Mouse (Mus musculus): ENCODE measurements around the gene Ano7. TPM values are rescaled to one million over a fixed set of nuclear protein-coding genes. Genes with fewer than 3 reads are reported as not detected.

Gene Ano7
- polyA plus RNA-seq, 1 experiment from 2014 or later = 0.60 TPM

DNA sequence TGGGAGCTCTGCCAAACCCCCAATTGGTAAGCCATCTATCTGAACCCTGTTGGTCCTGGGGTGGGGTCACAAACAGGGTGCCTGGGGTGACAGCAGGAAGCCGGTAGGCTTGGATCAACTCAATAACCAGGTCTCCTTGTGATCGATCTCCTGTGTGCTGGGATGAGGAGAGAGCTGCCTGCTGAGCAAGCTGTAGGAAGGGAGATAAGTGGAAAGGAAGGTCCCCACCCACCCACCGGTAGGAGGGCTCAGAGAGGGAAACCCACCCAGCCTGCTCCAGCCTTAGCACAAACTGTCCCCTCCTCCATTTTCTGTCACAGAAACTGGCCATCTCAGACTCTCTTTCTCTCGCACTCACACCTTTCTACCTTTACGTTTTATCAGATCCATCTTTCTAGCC lies 3.6 kb downstream of the Ano7 start:
- H3K4me2 ChIP-seq = no peak overlapping the region
- 40% methylated on average over 5 of the region's 5 CpGs for WGBS
- H3K27ac ChIP-seq (replicated peaks) = no peak overlapping the region
- peaks cover 10% of the 10 kb centered on the region; the same call in 1 of the 2 replicates for H3K27me3 ChIP-seq (replicated peaks)
- H3K9ac ChIP-seq = no peak overlapping the region
- H3K9me3 ChIP-seq = 0 out of 2 replicates have a peak, but pooled peaks cover 1% of the 10 kb centered on the region
- no peak for ATAC-seq (ENCODE audit: extremely low read depth, insufficient number of reproducible peaks, low FRiP score, low TSS enrichment)
- no peak overlapping the region for H3K4me3 ChIP-seq
- no peaks in the 10 kb centered on the region for H3K4me1 ChIP-seq
- no peaks in the 10 kb centered on the region for H3K36me3 ChIP-seq

DNA sequence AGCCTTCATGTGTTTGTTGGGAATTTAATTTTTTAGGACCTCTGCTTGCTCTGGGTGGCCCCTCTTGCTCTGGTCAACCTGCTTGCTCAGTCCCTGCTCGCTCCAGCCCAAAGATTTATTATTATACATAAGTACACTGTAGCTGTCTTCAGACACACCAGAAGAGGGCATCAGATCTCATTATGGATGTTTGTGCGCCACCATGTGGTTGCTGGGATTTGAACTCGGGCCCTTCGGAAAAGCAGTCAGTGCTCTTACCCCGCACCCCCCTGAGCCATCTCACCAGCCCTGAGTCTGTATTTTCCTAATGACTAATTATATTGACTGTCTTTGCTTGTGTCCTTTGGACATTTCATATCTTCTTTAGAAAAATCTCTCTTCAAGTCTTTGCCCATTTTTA lies 5.4 kb downstream of the Ano7 start:
- Histone ChIP-seq H3K4me3 (no peak overlapping the region), H3K4me1 (no peaks in the 10 kb centered on the region), H3K4me2 (no peak overlapping the region), H3K27ac (replicated peaks) (no peak overlapping the region), H3K9ac (no peak overlapping the region), H3K27me3 (replicated peaks) (peaks cover 10% of the 10 kb centered on the region; the same call in 1 of the 2 replicates), H3K9me3 (0 out of 2 replicates have a peak, but pooled peaks cover 5% of the 10 kb centered on the region), H3K36me3 (no peaks in the 10 kb centered on the region)
- ATAC-seq (ENCODE audit: extremely low read depth, insufficient number of reproducible peaks, low FRiP score, low TSS enrichment) = no peak
- WGBS = 68% methylated on average over 5 of the region's 5 CpGs

DNA sequence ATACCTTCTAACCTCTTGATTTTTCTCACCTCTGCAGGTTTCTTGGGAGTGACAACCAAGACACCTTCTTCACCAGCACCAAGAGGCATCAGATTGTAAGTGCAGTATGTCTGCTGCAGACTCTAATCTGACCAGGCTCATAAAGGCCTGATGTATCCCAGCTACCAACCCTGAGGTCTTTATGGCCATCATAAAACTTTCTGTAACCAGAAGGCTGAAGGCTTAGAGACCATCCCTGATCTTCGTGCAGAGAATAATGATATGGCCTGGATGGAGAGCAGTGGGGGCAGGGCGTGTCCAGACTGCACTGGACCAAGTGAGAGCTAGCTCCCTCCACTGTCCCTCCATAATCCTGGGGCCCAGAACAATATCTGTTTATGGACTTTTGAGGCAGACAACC lies 13.5 kb downstream of the Ano7 start:
- 0 out of 2 replicates have a peak, but pooled peaks cover 5% of the 10 kb centered on the region for H3K9me3 ChIP-seq
- no peaks in the 10 kb centered on the region for H3K36me3 ChIP-seq
- 73% methylated on average over 2 of the region's 2 CpGs for WGBS
- H3K27ac ChIP-seq (replicated peaks) = no peak overlapping the region
- no peak overlapping the region for H3K4me3 ChIP-seq
- H3K4me1 ChIP-seq = no peaks in the 10 kb centered on the region
- no peak for ATAC-seq (ENCODE audit: extremely low read depth, insufficient number of reproducible peaks, low FRiP score, low TSS enrichment)
- no peak overlapping the region for H3K4me2 ChIP-seq
- no peaks in the 10 kb centered on the region for H3K27me3 ChIP-seq (replicated peaks)
- H3K9ac ChIP-seq = no peak overlapping the region

DNA sequence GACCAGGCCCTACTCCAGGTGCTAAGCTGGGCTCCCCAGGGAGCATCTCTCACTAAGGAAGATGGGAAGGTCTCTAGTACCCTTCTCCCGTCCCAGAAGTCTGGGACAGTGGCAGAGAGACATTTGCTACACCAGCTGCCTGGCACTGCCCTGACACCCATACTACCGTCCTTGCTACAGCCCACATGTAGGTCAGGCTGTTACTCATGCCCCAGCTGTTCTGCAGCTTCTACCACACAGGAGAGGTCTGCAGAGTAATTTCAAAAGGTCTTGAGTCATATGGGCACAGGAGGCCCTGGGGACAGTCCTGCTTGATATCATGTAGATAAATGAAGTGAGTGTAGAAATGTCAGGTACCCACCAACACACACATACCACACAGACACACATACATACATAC lies 15.2 kb downstream of the Ano7 start:
- Histone ChIP-seq H3K4me3 (no peak overlapping the region), H3K27ac (replicated peaks) (no peak overlapping the region), H3K36me3 (no peaks in the 10 kb centered on the region), H3K9me3 (no peaks in the 10 kb centered on the region), H3K9ac (no peak overlapping the region), H3K4me1 (no peaks in the 10 kb centered on the region), H3K27me3 (replicated peaks) (no peaks in the 10 kb centered on the region), H3K4me2 (no peak overlapping the region)
- ATAC-seq (ENCODE audit: extremely low read depth, insufficient number of reproducible peaks, low FRiP score, low TSS enrichment) = no peak
- 67% methylated on average over 2 of the region's 2 CpGs for WGBS

DNA sequence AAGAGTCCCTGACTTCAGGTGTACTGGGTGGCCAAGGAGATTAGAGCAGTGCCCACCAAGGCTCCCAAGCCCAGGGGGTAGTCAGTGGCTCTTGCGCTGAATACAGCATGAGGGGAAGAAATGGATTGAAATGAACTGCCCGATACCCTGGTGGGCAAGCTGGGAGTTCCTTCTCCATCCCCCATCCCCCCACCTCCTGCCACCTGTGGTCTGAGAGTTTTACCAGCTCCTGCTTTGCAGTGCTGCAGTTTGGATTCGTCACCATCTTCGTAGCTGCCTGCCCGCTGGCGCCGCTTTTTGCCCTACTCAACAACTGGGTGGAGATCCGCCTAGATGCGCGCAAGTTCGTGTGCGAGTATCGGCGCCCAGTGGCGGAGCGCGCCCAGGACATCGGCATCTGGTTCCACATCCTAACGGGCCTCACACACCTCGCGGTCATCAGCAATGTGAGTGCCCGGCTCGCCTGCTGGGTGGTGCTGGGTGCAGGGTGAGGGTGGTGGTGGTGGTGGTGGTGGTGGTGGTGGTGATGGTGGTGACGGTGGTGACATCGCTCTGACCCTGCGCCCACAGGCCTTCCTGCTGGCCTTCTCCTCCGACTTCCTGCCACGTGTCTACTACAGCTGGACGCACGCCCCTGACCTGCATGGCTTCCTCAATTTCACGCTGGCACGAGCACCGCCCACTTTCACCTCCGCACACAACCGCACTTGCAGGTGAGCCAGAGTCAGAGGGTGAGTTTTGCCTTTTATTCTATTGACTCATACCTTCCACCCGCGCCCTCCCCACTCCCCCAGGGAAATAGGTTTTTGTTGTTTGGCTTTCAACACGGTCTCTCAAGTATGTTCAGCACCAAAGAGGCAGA lies 27.7 kb downstream of the Ano7 start:
- H3K27me3 ChIP-seq (replicated peaks) = peaks cover 7% of the 10 kb centered on the region; the same call in 1 of the 2 replicates
- peak overlapping the region; percentile 73 for H3K4me2 ChIP-seq
- H3K4me3 ChIP-seq = peak overlapping the region; percentile 45
- peaks cover 5% of the 10 kb centered on the region; the same call in 1 of the 2 replicates for H3K4me1 ChIP-seq
- peaks cover 14% of the 10 kb centered on the region for H3K36me3 ChIP-seq
- H3K9me3 ChIP-seq = no peaks in the 10 kb centered on the region
- ATAC-seq (ENCODE audit: extremely low read depth, insufficient number of reproducible peaks, low FRiP score, low TSS enrichment) = no peak
- H3K9ac ChIP-seq = peak overlapping the region; percentile 60
- 14% methylated on average over 38 of the region's 38 CpGs for whole genome bisulfite sequencing
- H3K27ac ChIP-seq (replicated peaks) = no peak overlapping the region

DNA sequence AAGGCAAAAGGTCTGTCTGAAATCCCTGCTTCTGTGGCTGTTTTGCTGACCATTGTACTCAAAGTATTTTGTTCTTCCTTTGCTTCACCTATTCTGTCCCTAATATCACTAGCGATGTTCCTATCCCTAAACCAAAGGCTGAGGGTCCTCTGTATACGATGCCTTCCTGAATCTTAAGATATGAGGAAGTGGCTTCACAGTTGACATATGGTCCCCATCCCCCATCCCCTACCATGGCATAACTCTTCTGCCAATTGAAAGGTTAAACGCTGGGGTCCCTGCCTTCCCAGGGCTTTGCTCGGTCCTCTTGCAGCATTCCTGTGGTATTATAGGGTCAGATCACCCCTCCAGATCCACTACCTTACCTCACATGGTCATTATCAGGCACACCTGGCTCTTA lies 29.7 kb downstream of the Ano7 start:
- WGBS = 82% methylated on average over 4 of the region's 4 CpGs
- ATAC-seq (ENCODE audit: extremely low read depth, insufficient number of reproducible peaks, low FRiP score, low TSS enrichment) = no peak

DNA sequence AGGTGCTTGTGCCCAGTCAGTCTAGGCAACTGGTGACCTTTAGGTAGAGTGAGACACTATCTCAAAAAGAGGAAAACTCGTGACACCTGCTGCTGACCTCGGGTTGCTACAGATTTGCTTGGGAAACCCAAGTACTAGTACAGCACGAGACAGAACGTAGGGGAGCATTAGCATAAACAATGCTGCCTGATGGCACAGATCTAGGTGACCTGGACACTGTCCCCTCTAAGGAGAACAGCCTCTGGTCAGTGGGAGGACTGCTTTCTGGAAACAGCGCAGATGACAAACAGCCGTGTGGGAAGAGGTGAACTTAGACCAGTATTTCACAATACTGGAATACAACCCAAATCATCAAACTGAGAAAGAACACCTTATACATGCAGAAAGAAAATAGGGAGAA lies 58.4 kb downstream of the Ano7 start:
- ATAC-seq (ENCODE audit: extremely low read depth, insufficient number of reproducible peaks, low FRiP score, low TSS enrichment) = no peak
- WGBS = 83% methylated on average over 6 of the region's 6 CpGs

More for the DNA sequence above, 29.7 kb downstream of the Ano7 start:
- H3K9ac ChIP-seq = no peak overlapping the region
- peaks cover 5% of the 10 kb centered on the region; the same call in 1 of the 2 replicates for H3K4me1 ChIP-seq
- no peak overlapping the region for H3K4me3 ChIP-seq
- peaks cover 34% of the 10 kb centered on the region for H3K36me3 ChIP-seq
- H3K27ac ChIP-seq (replicated peaks) = no peak overlapping the region
- H3K9me3 ChIP-seq = no peaks in the 10 kb centered on the region
- peaks cover 7% of the 10 kb centered on the region; the same call in 1 of the 2 replicates for H3K27me3 ChIP-seq (replicated peaks)
- no peak overlapping the region for H3K4me2 ChIP-seq

DNA sequence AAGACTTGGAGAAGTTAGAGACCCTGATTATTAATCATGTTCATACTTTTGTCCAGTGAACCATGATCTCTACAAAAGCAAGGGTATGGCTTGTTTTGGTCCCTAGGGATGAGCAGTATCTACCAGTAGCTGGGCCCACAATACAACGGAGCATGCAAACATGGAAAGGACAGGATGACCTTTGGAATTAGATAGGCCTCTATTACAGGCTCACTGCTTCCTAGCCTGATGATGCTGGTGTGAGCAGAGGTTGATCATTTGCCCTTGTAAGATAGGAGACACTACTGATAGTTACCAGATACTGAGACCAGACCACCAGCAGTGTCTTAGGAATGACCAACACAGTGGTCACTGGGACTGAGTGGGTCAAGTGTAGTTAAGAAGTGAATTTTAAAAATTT lies 65.6 kb downstream of the Ano7 start:
- peaks cover 18% of the 10 kb centered on the region for H3K4me1 ChIP-seq
- no peak overlapping the region for H3K9ac ChIP-seq
- H3K9me3 ChIP-seq = no peaks in the 10 kb centered on the region
- whole genome bisulfite sequencing = 67% methylated on average over 1 of the region's 1 CpGs
- H3K4me3 ChIP-seq = no peak overlapping the region
- H3K27ac ChIP-seq (replicated peaks) = no peak overlapping the region
- no peak overlapping the region for H3K4me2 ChIP-seq
- no peak for ATAC-seq (ENCODE audit: extremely low read depth, insufficient number of reproducible peaks, low FRiP score, low TSS enrichment)
- no peaks in the 10 kb centered on the region for H3K27me3 ChIP-seq (replicated peaks)
- H3K36me3 ChIP-seq = peaks cover 85% of the 10 kb centered on the region

More for the DNA sequence above, 58.4 kb downstream of the Ano7 start:
- H3K27ac ChIP-seq (replicated peaks) = no peak overlapping the region
- no peak overlapping the region for H3K4me2 ChIP-seq
- H3K4me3 ChIP-seq = no peak overlapping the region
- H3K9me3 ChIP-seq = no peaks in the 10 kb centered on the region
- H3K4me1 ChIP-seq = no peaks in the 10 kb centered on the region
- no peaks in the 10 kb centered on the region for H3K27me3 ChIP-seq (replicated peaks)
- H3K9ac ChIP-seq = no peak overlapping the region
- peaks cover 95% of the 10 kb centered on the region for H3K36me3 ChIP-seq

DNA sequence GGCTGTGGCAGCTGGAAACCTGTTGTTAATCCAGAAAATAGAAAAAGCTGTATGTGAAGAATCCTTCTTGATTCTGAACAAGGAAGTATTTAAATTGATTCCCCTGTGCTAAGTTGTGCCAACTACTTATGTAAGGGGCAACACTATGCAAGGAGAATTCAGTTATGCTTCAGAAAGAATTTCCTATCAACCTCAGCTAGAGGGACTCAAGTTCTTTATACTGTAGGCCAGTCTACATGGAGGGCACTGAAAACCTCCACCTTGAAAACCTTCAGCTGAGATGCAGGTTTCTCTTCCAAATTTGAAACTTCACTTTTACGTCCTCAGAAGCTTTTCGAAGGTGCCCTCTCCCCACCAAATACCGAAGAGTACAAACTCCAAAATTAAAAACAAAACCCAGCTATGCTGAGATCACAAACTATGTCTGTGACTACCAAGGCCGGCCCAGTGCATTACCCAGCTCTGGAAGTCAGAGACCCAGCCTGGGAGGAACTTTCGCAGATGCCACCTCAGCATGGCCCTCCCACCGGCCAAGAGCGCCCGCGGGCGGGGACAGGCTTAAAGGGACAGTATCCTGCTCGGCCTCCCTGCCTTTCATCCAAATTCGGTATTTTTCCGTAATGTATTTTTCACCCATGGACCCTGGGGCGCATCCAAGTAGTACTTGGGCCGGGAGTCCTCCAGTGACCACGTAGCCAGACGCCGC lies 70.8 kb downstream of the Ano7 start:
- Histone ChIP-seq H3K9ac (peak overlapping the region; percentile 94), H3K4me3 (peak overlapping the region; percentile 94), H3K9me3 (no peaks in the 10 kb centered on the region), H3K36me3 (peaks cover 35% of the 10 kb centered on the region), H3K4me2 (peak overlapping the region; percentile 73), H3K27me3 (replicated peaks) (no peaks in the 10 kb centered on the region), H3K4me1 (peaks cover 37% of the 10 kb centered on the region), H3K27ac (replicated peaks) (peak overlapping the region; percentile 95)
- 5% methylated on average over 18 of the region's 18 CpGs for WGBS
- ATAC-seq (ENCODE audit: extremely low read depth, insufficient number of reproducible peaks, low FRiP score, low TSS enrichment) = peak; percentile 69; the same call in 1 of the 2 replicates

DNA sequence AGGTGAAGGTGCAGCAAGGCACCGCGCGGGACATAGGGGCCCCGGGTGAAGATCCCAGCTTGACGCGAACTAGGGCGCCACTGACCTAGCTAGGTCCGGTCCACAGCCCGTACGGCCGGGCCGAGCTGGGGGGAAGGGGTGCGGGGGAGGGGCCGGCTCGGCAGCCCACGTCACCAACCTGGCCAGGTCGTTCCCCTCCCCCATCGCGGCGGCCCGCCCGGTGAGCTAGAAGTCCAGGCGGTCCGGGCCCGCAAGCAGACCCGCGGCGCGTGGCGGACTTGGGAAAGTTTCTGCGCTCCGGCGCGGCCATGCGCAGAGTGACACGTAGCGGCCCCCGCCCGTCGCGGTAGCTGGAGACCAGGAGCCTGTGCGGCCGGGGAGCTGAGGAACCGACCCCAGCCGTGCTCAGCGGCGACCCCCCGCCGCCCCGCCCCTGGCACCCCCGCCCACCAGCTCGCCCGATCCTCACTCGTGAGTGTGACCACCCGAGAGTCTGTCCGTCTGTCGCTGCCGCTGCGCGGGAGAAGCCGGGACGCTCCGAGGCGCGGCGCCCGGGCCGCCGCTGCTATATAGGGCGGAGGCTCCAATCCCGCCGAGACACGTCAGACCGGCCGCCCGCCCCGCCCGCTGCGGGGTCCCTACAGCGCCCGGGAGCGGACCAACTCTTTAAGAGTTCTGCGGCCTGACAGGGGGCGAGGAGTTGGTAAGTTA lies 71.5 kb downstream of the Ano7 start:
- Histone ChIP-seq H3K27ac (replicated peaks) (peak overlapping the region; percentile 95), H3K4me1 (peaks cover 37% of the 10 kb centered on the region), H3K36me3 (peaks cover 28% of the 10 kb centered on the region), H3K9me3 (no peaks in the 10 kb centered on the region), H3K4me2 (peak overlapping the region; percentile 73), H3K4me3 (peak overlapping the region; percentile 94), H3K9ac (peak overlapping the region; percentile 94), H3K27me3 (replicated peaks) (no peaks in the 10 kb centered on the region)
- under 1% methylated on average over 76 of the region's 84 CpGs for WGBS
- peak; percentile 80 for ATAC-seq (ENCODE audit: extremely low read depth, insufficient number of reproducible peaks, low FRiP score, low TSS enrichment)

DNA sequence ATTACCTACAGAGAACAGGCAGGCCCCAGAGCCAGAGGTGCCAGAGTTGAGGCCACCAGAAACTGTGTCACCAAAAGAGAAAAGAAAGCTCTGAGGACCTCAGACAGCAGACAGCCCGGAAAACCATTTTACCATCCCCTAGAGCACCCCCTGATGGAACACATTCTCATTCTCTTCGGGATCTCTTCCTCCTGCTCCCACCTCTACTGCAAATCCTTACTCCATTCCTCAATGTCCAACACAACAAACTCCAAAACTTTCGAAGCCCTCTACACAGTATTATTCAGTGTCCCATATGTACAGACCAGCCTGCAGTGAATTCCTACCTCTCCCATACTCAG lies 72.1 kb downstream of the Ano7 start:
- peaks cover 37% of the 10 kb centered on the region for H3K4me1 ChIP-seq
- H3K9ac ChIP-seq = peak overlapping the region; percentile 94
- no peaks in the 10 kb centered on the region for H3K27me3 ChIP-seq (replicated peaks)
- H3K36me3 ChIP-seq = peaks cover 23% of the 10 kb centered on the region
- 0 out of 2 replicates have a peak, but pooled peaks have one; percentile 3 for ATAC-seq (ENCODE audit: extremely low read depth, insufficient number of reproducible peaks, low FRiP score, low TSS enrichment)
- H3K9me3 ChIP-seq = no peaks in the 10 kb centered on the region
- H3K4me2 ChIP-seq = peak overlapping the region; percentile 73
- H3K27ac ChIP-seq (replicated peaks) = peak overlapping the region; percentile 95
- 16% methylated on average over 3 of the region's 3 CpGs for WGBS
- H3K4me3 ChIP-seq = peak overlapping the region; percentile 94

Data from heart, embryonic 13.5 days (tissue).